Mouse (Mus musculus) limb, embryonic 14.5 days (tissue): ENCODE data around the gene Pi16. TPM values are rescaled to one million over a fixed set of nuclear protein-coding genes. Genes with fewer than 3 reads are reported as not detected.
"Not testable (repeated sequence)": the region's sequence is repeated elsewhere in the genome, so short reads cannot be mapped to it uniquely, and the experiment has no call there.

ENCODE experiments used
- ATAC-seq: fragments of 200-750 bp; cut with Nextera tagmentation; 2 replicates; pipeline ENCODE4 v1.8.0; 2017; ENCODE audit warnings: low read depth, moderate number of reproducible peaks, moderate TSS enrichment; ENCODE audit not compliant: low FRiP score
- DNase-seq: peaks from one replicate; pipeline ENCODE4 v3.0.0-alpha.2; 2015; ENCODE audit warnings: low spot score
- H3K27ac ChIP-seq: fragments of 300-500 bp; sonication (generic); replicated peaks from 2 replicates; pipeline ENCODE4 v1.5.1; 2014; ENCODE audit warnings: low read depth, mild to moderate bottlenecking, low read length, moderate library complexity, mixed read lengths
- H3K27me3 ChIP-seq: fragments of 300-500 bp; sonication (generic); 2 replicates; pipeline ENCODE4 v1.6.1; 2014; ENCODE audit warnings: low read length, mixed read lengths; ENCODE audit not compliant: control insufficient read depth, insufficient read depth
- H3K36me3 ChIP-seq: fragments of 300-500 bp; sonication (generic); 2 replicates; pipeline ENCODE4 v1.6.1; 2014; ENCODE audit warnings: mild to moderate bottlenecking, low read length, moderate library complexity, mixed read lengths; ENCODE audit not compliant: control insufficient read depth, insufficient read depth
- H3K4me1 ChIP-seq: fragments of 300-500 bp; sonication (generic); 2 replicates; pipeline ENCODE4 v1.6.1; 2014; ENCODE audit warnings: antibody characterized with exemption, low read length, mixed read lengths; ENCODE audit not compliant: control insufficient read depth, insufficient read depth
- H3K4me2 ChIP-seq: fragments of 300-500 bp; sonication (generic); replicated peaks from 2 replicates; pipeline ENCODE4 v1.6.1; 2014; ENCODE audit warnings: low read depth, mild to moderate bottlenecking, low read length, moderate library complexity; ENCODE audit not compliant: severe bottlenecking
- H3K4me3 ChIP-seq: fragments of 300-500 bp; sonication (generic); replicated peaks from 2 replicates; pipeline ENCODE4 v1.5.1; 2014; ENCODE audit warnings: low read length
- H3K9ac ChIP-seq: fragments of 300-500 bp; sonication (generic); 2 replicates; pipeline ENCODE4 v1.6.1; 2014; ENCODE audit warnings: mild to moderate bottlenecking, low read depth, low read length, moderate library complexity; ENCODE audit not compliant: severe bottlenecking
- H3K9me3 ChIP-seq: fragments of 300-500 bp; sonication (generic); 2 replicates; pipeline ENCODE4 v1.6.1; 2016; ENCODE audit warnings: low read length; ENCODE audit not compliant: control insufficient read depth
- POLR2A ChIP-seq: fragments of 200-500 bp; IDR thresholded peaks from 2 replicates; pipeline ENCODE4 v1.8.0; 2012; ENCODE audit warnings: inconsistent platforms, mild to moderate bottlenecking, moderate library complexity, borderline replicate concordance; ENCODE audit not compliant: insufficient read depth, insufficient read length; ENCODE audit errors: extremely low read depth
- WGBS: fragments of 180-500 bp; shearing (Covaris S2); extraction: QIAGEN DNeasy Blood & Tissue Kit; methylation state at CpG from one replicate; pipeline ENCODE4 v1.1.7; 2014; 5-methylcytosine and 5-hydroxymethylcytosine counted together
- polyA plus RNA-seq, 2 experiments: library from polyadenylated mRNA; depleted of rRNA in 1 of 2; stranded (reverse) in 1 of 2; unstranded in 1 of 2; fragments of >200 nt; fragmentation: Nextera tagmentation in 1 of 2; extraction: Ambion mirVana in 1 of 2; gene quantifications; 2 replicates each; pipeline versions ENCODE4 v1.2.1 to v1.2.3; 2012 to 2014

Gene Pi16
- polyA plus RNA-seq (2012; rRNA removed) (2.0 and 2.6 TPM in 2 replicates), polyA plus RNA-seq (2014; fragmentation: Nextera tagmentation; extraction: Ambion mirVana) (1.4 and 2.2 TPM in 2 replicates)

- ATAC-seq, H3K9me3 ChIP-seq, H3K9ac ChIP-seq, H3K36me3 ChIP-seq, H3K4me3 ChIP-seq, H3K4me2 ChIP-seq, H3K4me1 ChIP-seq, DNase-seq: not testable (repeated sequence)
- Histone ChIP-seq H3K27ac (0 out of 2 replicates have a peak within 1 kb of the TSS, but pooled peaks have one; percentile 35), H3K27me3 (peaks cover 16% of the 10 kb centered on the region; the same call in 1 of the 2 replicates)
- 87% methylated on average over 3 of the region's 3 CpGs for WGBS
Observed at GRCm38 (mm10) chr17:29317380-29317779, at the start of gene Pi16. TSS of gene Pi16 (plus strand) at chr17:29317680.

GRCm38 (mm10) chr17:29267931-29268681 lies 49.4 kb upstream of the Pi16 start:
- DNase-seq = no peak
- Histone ChIP-seq H3K9me3 (no peaks in the 10 kb centered on the region), H3K4me3 (peak overlapping the region; percentile 88), H3K4me2 (peak overlapping the region; percentile 71), H3K36me3 (no peaks in the 10 kb centered on the region), H3K4me1 (peaks cover 16% of the 10 kb centered on the region), H3K27ac (peak overlapping the region; percentile 91; the same call in 1 of the 2 replicates), H3K27me3 (no peaks in the 10 kb centered on the region), H3K9ac (peak overlapping the region; percentile 95)
- WGBS = 61% methylated on average over 6 of the region's 6 CpGs
- TF ChIP-seq POLR2A = no peak
- peak; percentile 4; the same call in 1 of the 2 replicates for ATAC-seq

- WGBS = under 1% methylated on average over 49 of the region's 63 CpGs
- DNase-seq = peak; percentile 95
- peaks cover 17% of the 10 kb centered on the region for H3K4me1 ChIP-seq
Observed at GRCm38 (mm10) chr17:29268682-29269348, 48.7 kb upstream of the Pi16 start, which contains the start of gene BC004004. TSS of gene BC004004 (plus strand) at chr17:29268788.

GRCm38 (mm10) chr17:29269349-29269706 lies 48.2 kb upstream of the Pi16 start:
- Histone ChIP-seq H3K36me3 (no peaks in the 10 kb centered on the region), H3K27me3 (no peaks in the 10 kb centered on the region), H3K27ac (peak overlapping the region; percentile 91), H3K4me3 (peak overlapping the region; percentile 88), H3K4me1 (peaks cover 19% of the 10 kb centered on the region), H3K4me2 (peak overlapping the region; percentile 71), H3K9me3 (no peaks in the 10 kb centered on the region), H3K9ac (peak overlapping the region; percentile 95)
- 18% methylated on average over 10 of the region's 10 CpGs for WGBS
- DNase-seq = no peak
- no peak for ATAC-seq
- TF ChIP-seq POLR2A = no peak

More at GRCm38 (mm10) chr17:29268682-29269348, 48.7 kb upstream of the Pi16 start, which contains the start of gene BC004004:
- Histone ChIP-seq H3K4me3 (peak within 1 kb of the TSS; percentile 88), H3K27ac (peak within 1 kb of the TSS; percentile 91), H3K27me3 (no peaks in the 10 kb centered on the region), H3K4me2 (peak within 1 kb of the TSS; percentile 71), H3K36me3 (no peaks in the 10 kb centered on the region), H3K9me3 (no peaks in the 10 kb centered on the region), H3K9ac (peak within 1 kb of the TSS; percentile 95)
- TF ChIP-seq POLR2A = peak; percentile 89
- peak; percentile 86 for ATAC-seq

- no peak overlapping the region for H3K9ac ChIP-seq
- no peak for ATAC-seq
- no peak overlapping the region for H3K4me3 ChIP-seq
Observed at GRCm38 (mm10) chr17:29270148-29270698, 47.3 kb upstream of the Pi16 start.

More at GRCm38 (mm10) chr17:29270148-29270698, 47.3 kb upstream of the Pi16 start:
- TF ChIP-seq POLR2A = no peak
- Histone ChIP-seq H3K9me3 (no peaks in the 10 kb centered on the region), H3K36me3 (no peaks in the 10 kb centered on the region), H3K27me3 (no peaks in the 10 kb centered on the region), H3K27ac (no peak overlapping the region), H3K4me2 (peak overlapping the region; percentile 71; the same call in 1 of the 2 replicates), H3K4me1 (peaks cover 13% of the 10 kb centered on the region)
- 83% methylated on average over 9 of the region's 9 CpGs for WGBS
- DNase-seq = no peak
